Mouse (Mus musculus) cerebellum, adult 9-11 months (tissue): ENCODE measurements around the gene Sh3pxd2a.
A peak's percentile ranks its signal among the peaks of the same experiment; 100 is the strongest.

ENCODE experiments used
- DNase-seq: peaks from one replicate; pipeline ENCODE4 v3.0.0; 2022

Gene Sh3pxd2a

GRCm38 (mm10) chr19:47330743-47331227 is 133.4 kb downstream of the Sh3pxd2a start:
- no peak for DNase-seq

GRCm38 (mm10) chr19:47329102-47329501 is 135.1 kb downstream of the Sh3pxd2a start:
- DNase-seq, result no peak

GRCm38 (mm10) chr19:47327896-47328882 is 136.0 kb downstream of the Sh3pxd2a start:
- no peak for DNase-seq

- no peak for DNase-seq
Measured at GRCm38 (mm10) chr19:47325881-47326280, 138.3 kb downstream of the Sh3pxd2a start.

- no peak for DNase-seq
Measured at GRCm38 (mm10) chr19:47323096-47323849, 140.9 kb downstream of the Sh3pxd2a start.

- no peak for DNase-seq
Measured at GRCm38 (mm10) chr19:47320331-47320668, 143.9 kb downstream of the Sh3pxd2a start.

- DNase-seq, result no peak
Measured at GRCm38 (mm10) chr19:47319521-47320330, 144.5 kb downstream of the Sh3pxd2a start.

- DNase-seq, result no peak
Measured at GRCm38 (mm10) chr19:47319061-47319460, 145.1 kb downstream of the Sh3pxd2a start.

- no peak for DNase-seq
Measured at GRCm38 (mm10) chr19:47317063-47317938, 146.9 kb downstream of the Sh3pxd2a start.

- DNase-seq, result no peak
Measured at GRCm38 (mm10) chr19:47316288-47317062, 147.7 kb downstream of the Sh3pxd2a start.

GRCm38 (mm10) chr19:47315917-47316265 is 148.3 kb downstream of the Sh3pxd2a start:
- no peak for DNase-seq

GRCm38 (mm10) chr19:47315091-47315916 is 148.9 kb downstream of the Sh3pxd2a start:
- no peak for DNase-seq

GRCm38 (mm10) chr19:47314076-47314941 is 149.9 kb downstream of the Sh3pxd2a start:
- no peak for DNase-seq

GRCm38 (mm10) chr19:47313387-47314075 is 150.7 kb downstream of the Sh3pxd2a start:
- DNase-seq, result peak; percentile 61

- no peak for DNase-seq
Measured at GRCm38 (mm10) chr19:47311162-47311561, 153.0 kb downstream of the Sh3pxd2a start.

- no peak for DNase-seq
Measured at GRCm38 (mm10) chr19:47309824-47310223, 154.4 kb downstream of the Sh3pxd2a start.

- no peak for DNase-seq
Measured at GRCm38 (mm10) chr19:47306917-47307315, 157.3 kb downstream of the Sh3pxd2a start.
